Mouse (Mus musculus) erythroblast, embryonic 14.5 days (primary cell): ENCODE data around the gene Clec16a.

Source experiments
- GATA1 ChIP-seq: IDR thresholded peaks from 2 replicates; pipeline ENCODE4 v1.6.1; 2012; ENCODE audit warnings: low read length, inconsistent platforms, mixed read lengths
- TAL1 ChIP-seq: IDR thresholded peaks from 3 replicates; pipeline ENCODE4 v1.6.1; 2012; ENCODE audit warnings: low read length, inconsistent platforms, mixed read lengths

DNA sequence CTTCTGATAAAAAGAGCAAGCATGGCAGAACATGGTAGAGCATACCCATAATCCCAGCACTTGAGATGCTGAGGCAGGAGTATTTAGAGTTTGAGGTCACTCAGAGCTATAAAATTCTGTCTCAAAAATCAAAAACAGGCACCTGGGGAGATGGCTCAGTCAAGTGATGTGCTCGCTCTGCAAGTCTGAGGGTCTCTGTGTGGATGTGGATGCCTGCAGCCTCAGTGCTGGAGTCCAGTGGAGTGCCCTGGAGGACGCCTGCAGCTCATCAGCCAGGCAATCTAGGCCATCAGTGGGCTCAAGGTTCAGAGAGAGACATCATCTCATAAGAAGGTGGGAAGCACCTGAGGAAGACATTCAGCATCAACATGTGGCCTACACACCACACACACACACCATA is 137.4 kb downstream of the Clec16a start:
- no peak for TF ChIP-seq GATA1
- no peak for TF ChIP-seq TAL1
